Mouse (Mus musculus): Measurements from ENCODE around the gene Rad9a.

GRCm38 (mm10) chr19:4170723-4171392 lies 30.6 kb downstream of the Rad9a start:
- TF ChIP-seq POLR2A (IDR thresholded peaks at IDR 0.05; ENCODE audit: borderline replicate concordance, low read depth, low read length) = no peak
- TF ChIP-seq CTCF (IDR thresholded peaks at IDR 0.05; ENCODE audit: low read depth, low read length) = no peak

Measured in bone marrow macrophage, adult 2 months (primary cell).